Mouse (Mus musculus) hindbrain, postnatal 0 days (tissue): ENCODE data around the gene Abcb5. TPM values are rescaled to one million over a fixed set of nuclear protein-coding genes. Genes with fewer than 3 reads are reported as not detected.

ENCODE experiments used
- ATAC-seq: fragments of 200-750 bp; cut with Nextera tagmentation; 2 replicates; pipeline ENCODE4 v1.8.0; 2017; ENCODE audit warnings: mild to moderate bottlenecking, moderate TSS enrichment, moderate library complexity
- DNase-seq: peaks from one replicate; pipeline ENCODE4 v3.0.0-alpha.2; 2015; ENCODE audit warnings: low spot score
- H3K27ac ChIP-seq: fragments of 300-500 bp; sonication (generic); 2 replicates; pipeline ENCODE4 v1.5.1; 2014; ENCODE audit warnings: mild to moderate bottlenecking
- H3K27me3 ChIP-seq: fragments of 300-500 bp; sonication (generic); 2 replicates; pipeline ENCODE4 v1.6.1; 2014; ENCODE audit warnings: low read length, mixed read lengths; ENCODE audit not compliant: insufficient read depth
- H3K36me3 ChIP-seq: fragments of 300-500 bp; sonication (generic); 2 replicates; pipeline ENCODE4 v1.6.1; 2014; ENCODE audit warnings: low read length, mixed read lengths; ENCODE audit not compliant: insufficient read depth
- H3K4me1 ChIP-seq: fragments of 300-500 bp; sonication (generic); 2 replicates; pipeline ENCODE4 v1.6.1; 2014; ENCODE audit warnings: antibody characterized with exemption, low read length, mixed read lengths; ENCODE audit not compliant: insufficient read depth
- H3K4me2 ChIP-seq: fragments of 300-500 bp; sonication (generic); 2 replicates; pipeline ENCODE4 v1.6.1; 2014; ENCODE audit warnings: low read depth, mild to moderate bottlenecking, low read length, moderate library complexity, mixed read lengths
- H3K4me3 ChIP-seq: fragments of 300-500 bp; sonication (generic); 2 replicates; pipeline ENCODE4 v1.5.1; 2014; ENCODE audit warnings: low read length
- H3K9ac ChIP-seq: fragments of 300-500 bp; sonication (generic); replicated peaks from 2 replicates; pipeline ENCODE4 v1.6.1; 2014; ENCODE audit warnings: mild to moderate bottlenecking, low read length, moderate library complexity, mixed read lengths
- H3K9me3 ChIP-seq: fragments of 300-500 bp; sonication (generic); 2 replicates; pipeline ENCODE4 v1.6.1; 2016; ENCODE audit warnings: low read length, mixed read lengths
- CTCF ChIP-seq: IDR thresholded peaks from 2 replicates; pipeline ENCODE4 v1.5.1; 2016; ENCODE audit warnings: antibody characterized with exemption, control low read depth, low read depth
- WGBS: fragments of 180-500 bp; shearing (Covaris S2); extraction: QIAGEN DNeasy Blood & Tissue Kit; methylation state at CpG from one replicate; pipeline ENCODE4 v1.1.7; 2014; 5-methylcytosine and 5-hydroxymethylcytosine counted together
- polyA plus RNA-seq: library from polyadenylated mRNA; unstranded; fragments of >200 nt; fragmentation: Nextera tagmentation; extraction: Ambion mirVana; gene quantifications from 2 replicates; pipeline ENCODE4 v1.2.1, GENCODE M21; 2015
- total RNA-seq: library from RNA; depleted of rRNA; stranded (reverse); fragments of >200 nt; gene quantifications from 2 replicates; pipeline ENCODE4 v1.2.3, GENCODE M21; 2014

Gene Abcb5
- total and polyA plus RNA-seq, 2 experiments from 2014 or later: not detected

DNA sequence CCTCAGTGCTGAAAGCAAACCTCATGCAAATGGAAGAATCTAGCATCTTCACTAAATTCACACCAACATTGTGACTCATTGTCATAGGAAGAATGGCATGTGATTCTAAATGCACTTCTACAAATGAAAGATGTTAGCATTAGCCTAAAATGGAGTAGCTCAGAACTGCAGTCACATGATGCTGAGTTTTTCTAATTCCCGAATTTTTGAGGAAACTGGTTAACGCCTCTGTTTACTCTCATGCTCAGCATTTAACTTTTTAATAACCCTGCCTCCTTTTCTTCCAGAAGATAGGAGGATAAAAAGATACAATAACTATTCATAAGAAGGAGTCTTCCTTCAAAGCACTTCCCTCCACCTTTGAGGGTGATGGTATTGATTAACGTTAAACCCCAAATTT, 121.4 kb downstream of the Abcb5 start:
- no peak overlapping the region for H3K4me3 ChIP-seq
- DNase-seq: no peak
- H3K27me3 ChIP-seq: peaks cover 81% of the 10 kb centered on the region
- no peak overlapping the region for H3K27ac ChIP-seq
- no peak overlapping the region for H3K9ac ChIP-seq
- no peak overlapping the region for H3K4me2 ChIP-seq
- H3K9me3 ChIP-seq: no peaks in the 10 kb centered on the region
- no peak for TF ChIP-seq CTCF
- no peaks in the 10 kb centered on the region for H3K36me3 ChIP-seq
- H3K4me1 ChIP-seq: 0 out of 2 replicates have a peak, but pooled peaks cover 2% of the 10 kb centered on the region
- WGBS: 21% methylated on average over 3 of the region's 3 CpGs
- no peak for ATAC-seq

DNA sequence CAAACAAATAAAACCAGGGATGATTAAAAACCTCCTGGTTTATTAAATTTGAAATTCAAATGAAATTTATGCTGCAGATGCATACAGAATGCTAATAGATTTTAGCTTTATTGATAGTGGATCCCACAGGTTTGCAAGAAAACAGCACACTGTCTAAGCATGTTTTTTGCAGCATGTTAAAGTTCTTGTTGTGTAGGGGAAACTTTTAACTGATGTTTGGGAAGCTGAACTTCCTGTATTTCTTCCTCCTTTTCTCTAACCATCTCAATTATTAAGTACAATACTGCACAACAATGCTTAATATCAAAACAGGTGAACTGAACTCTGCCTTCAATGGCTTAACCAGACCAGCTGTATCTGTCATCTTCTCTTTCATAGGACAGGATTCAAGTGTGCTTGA, 122.1 kb downstream of the Abcb5 start:
- ATAC-seq: no peak
- no peak overlapping the region for H3K4me2 ChIP-seq
- no peaks in the 10 kb centered on the region for H3K9me3 ChIP-seq
- no peak overlapping the region for H3K27ac ChIP-seq
- 0 out of 2 replicates have a peak, but pooled peaks cover 2% of the 10 kb centered on the region for H3K4me1 ChIP-seq
- H3K9ac ChIP-seq: no peak overlapping the region
- DNase-seq: no peak
- no peak overlapping the region for H3K4me3 ChIP-seq
- no peaks in the 10 kb centered on the region for H3K36me3 ChIP-seq
- no peak for TF ChIP-seq CTCF
- peaks cover 82% of the 10 kb centered on the region for H3K27me3 ChIP-seq

DNA sequence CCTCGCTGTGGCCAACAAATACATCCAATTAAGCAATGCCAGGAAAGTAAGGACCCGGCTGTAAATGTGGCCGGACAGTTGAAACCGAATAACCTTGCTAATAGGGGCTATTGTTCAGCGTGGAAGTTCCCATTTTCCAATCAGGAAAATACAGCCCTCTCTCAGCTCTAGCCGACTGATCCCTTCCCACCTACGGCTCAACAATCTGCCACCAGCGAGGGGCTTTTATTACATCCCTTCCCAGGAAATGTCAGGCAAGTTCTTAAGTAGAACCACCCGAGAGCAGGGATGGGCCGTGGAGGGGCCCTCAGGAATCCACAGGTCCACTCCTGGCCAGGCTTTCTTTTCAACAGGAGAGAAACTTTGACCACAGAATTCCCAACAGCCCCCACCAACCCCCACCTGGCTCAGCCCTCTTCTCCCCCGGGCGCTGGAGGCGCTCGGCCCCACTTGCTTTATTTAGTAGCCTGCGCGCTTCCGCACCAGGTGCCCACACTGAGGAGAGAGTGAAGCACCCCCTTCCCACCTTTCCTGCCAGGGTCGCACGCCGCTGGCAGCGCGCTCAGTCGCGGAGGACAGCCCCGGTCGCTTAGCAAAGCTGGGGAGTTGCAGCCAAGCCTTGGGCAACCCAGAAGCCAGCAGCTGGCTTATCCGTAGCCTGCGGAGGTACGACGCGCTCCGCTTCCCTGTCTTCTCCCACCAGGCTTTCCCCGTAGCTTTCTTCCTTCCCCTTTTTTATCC, 123.4 kb downstream of the Abcb5 start:
- no peaks in the 10 kb centered on the region for H3K9me3 ChIP-seq
- peak; percentile 39; the same call in 1 of the 2 replicates for ATAC-seq
- H3K27ac ChIP-seq: no peak overlapping the region
- no peaks in the 10 kb centered on the region for H3K36me3 ChIP-seq
- peaks cover 85% of the 10 kb centered on the region for H3K27me3 ChIP-seq
- 0 out of 2 replicates have a peak, but pooled peaks cover 2% of the 10 kb centered on the region for H3K4me1 ChIP-seq
- no peak overlapping the region for H3K9ac ChIP-seq
- DNase-seq: no peak
- no peak overlapping the region for H3K4me3 ChIP-seq
- WGBS: under 1% methylated on average over 28 of the region's 33 CpGs
- no peak overlapping the region for H3K4me2 ChIP-seq
- TF ChIP-seq CTCF: no peak

DNA sequence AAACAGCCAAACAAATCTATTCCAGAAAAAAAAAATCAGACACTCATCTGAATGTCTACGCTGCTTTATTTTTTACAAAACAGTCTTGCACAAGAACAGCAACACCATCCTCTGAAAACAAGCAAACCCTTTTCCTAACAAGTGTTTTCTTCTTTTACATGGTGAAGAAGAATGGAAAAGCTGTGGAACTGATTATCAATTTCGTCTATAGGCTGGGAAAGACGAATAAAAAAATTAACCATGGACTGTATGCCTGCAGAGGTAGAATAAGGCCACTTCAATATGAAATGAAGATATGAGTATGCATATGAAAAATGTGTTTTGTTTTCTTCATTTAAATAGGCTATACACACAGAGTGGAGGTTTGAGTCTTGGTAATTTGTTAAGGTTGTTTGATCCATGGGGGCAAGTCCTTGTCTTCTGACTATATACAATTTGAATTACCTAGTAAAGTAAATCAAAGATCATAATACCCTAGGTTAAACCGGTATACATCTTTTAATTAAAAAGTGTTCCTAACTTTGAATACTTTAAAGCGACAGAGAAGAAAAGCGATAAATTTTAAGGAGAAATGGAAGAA, 124.2 kb downstream of the Abcb5 start:
- Histone ChIP-seq H3K27me3 (peaks cover 81% of the 10 kb centered on the region), H3K9me3 (no peaks in the 10 kb centered on the region), H3K4me3 (no peak overlapping the region), H3K4me1 (0 out of 2 replicates have a peak, but pooled peaks cover 2% of the 10 kb centered on the region), H3K4me2 (no peak overlapping the region), H3K36me3 (no peaks in the 10 kb centered on the region), H3K27ac (no peak overlapping the region), H3K9ac (no peak overlapping the region)
- TF ChIP-seq CTCF: no peak
- 14% methylated on average over 6 of the region's 6 CpGs for WGBS
- no peak for DNase-seq
- ATAC-seq: no peak

DNA sequence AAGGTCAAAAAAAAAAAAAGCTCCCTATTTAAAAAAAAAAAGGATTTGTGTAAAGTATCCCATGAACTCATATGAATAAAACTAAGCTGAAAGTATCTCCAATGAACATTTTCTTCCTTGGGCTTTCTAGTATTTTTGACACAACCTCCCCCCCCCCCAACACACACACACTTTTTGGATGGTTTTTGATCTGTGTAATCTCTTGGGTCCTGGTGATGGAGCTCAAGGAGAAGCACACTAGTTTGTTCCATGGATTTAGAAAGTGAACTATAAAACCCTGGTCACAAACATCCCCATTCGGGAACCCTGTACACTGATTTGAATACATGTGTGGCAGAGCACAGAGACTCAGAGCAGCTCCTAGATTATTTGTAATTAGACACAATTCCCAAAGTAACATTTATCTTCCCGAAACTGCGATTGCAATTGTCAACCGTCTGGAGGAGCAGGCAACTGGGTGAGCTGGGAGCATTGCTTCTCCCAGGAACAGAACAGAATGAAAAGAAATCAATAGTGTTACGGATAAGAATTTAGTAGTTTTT, 124.8 kb downstream of the Abcb5 start:
- DNase-seq (no peak), ATAC-seq (no peak)
- no peak overlapping the region for H3K4me2 ChIP-seq
- 9% methylated on average over 5 of the region's 5 CpGs for WGBS
- H3K9ac ChIP-seq: no peak overlapping the region
- H3K9me3 ChIP-seq: no peaks in the 10 kb centered on the region
- no peak for TF ChIP-seq CTCF
- no peak overlapping the region for H3K27ac ChIP-seq
- H3K4me3 ChIP-seq: no peak overlapping the region
- no peaks in the 10 kb centered on the region for H3K36me3 ChIP-seq
- no peaks in the 10 kb centered on the region for H3K4me1 ChIP-seq
- peaks cover 75% of the 10 kb centered on the region for H3K27me3 ChIP-seq

DNA sequence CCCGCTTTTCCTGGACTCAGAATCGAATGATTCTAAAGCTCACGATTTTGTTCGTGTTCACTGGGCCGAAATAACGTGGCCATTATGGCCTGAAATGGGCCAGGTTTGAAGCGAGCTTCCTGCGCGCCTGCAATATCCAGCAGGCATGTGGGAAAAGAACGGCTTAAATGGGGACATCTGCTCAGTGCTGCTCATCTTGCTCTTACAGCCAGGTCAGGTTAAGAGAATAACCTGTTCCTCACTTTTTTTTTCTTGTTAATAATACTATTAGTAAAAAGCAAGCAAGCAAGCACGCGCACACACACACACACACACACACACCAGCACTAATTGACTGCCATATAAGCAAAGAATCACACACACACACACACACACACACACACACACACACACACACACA, 125.4 kb downstream of the Abcb5 start:
- no peak overlapping the region for H3K27ac ChIP-seq
- H3K4me1 ChIP-seq: no peaks in the 10 kb centered on the region
- no peak overlapping the region for H3K4me2 ChIP-seq
- H3K36me3 ChIP-seq: no peaks in the 10 kb centered on the region
- peaks cover 71% of the 10 kb centered on the region for H3K27me3 ChIP-seq
- no peak overlapping the region for H3K4me3 ChIP-seq
- ATAC-seq (no peak), DNase-seq (no peak)
- 2% methylated on average over 11 of the region's 12 CpGs for WGBS
- TF ChIP-seq CTCF: no peak
- no peaks in the 10 kb centered on the region for H3K9me3 ChIP-seq
- no peak overlapping the region for H3K9ac ChIP-seq

DNA sequence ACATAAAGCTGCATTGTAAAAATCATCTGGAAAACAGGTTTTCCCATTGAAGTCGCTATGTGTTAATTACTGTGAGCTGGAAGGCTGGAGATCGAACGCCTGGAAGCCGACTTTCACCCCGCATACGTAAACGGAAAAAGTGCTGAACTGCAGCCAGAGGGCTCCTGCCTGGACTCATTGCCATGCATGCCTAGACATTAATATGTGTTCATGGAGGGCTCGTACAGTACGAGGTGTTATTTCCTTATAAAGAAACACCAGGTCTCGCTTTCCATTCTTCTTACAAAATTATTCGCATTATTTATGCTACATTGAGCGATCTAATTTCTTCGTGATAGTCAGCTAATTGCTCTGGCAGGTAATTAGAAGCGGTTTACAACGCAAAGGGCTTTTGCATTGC, 125.9 kb downstream of the Abcb5 start:
- DNase-seq: no peak
- no peak for ATAC-seq
- Histone ChIP-seq H3K27me3 (peaks cover 68% of the 10 kb centered on the region), H3K4me2 (no peak overlapping the region), H3K4me3 (no peak overlapping the region), H3K36me3 (no peaks in the 10 kb centered on the region), H3K27ac (no peak overlapping the region), H3K9me3 (no peaks in the 10 kb centered on the region), H3K4me1 (no peaks in the 10 kb centered on the region), H3K9ac (no peak overlapping the region)
- 3% methylated on average over 15 of the region's 15 CpGs for WGBS
- no peak for TF ChIP-seq CTCF
